Mouse (Mus musculus) kidney, postnatal 36 days (tissue): ENCODE results near the gene Trim33.
A peak's percentile ranks its signal among the peaks of the same experiment; 100 is the strongest.

ENCODE experiments used
- DNase-seq, 2 experiments: peaks; one replicate each; pipeline ENCODE4 v3.0.0; 2021 to 2022; ENCODE audit warnings: mixed read lengths in 2 of 2

Trim33 gene

DNA sequence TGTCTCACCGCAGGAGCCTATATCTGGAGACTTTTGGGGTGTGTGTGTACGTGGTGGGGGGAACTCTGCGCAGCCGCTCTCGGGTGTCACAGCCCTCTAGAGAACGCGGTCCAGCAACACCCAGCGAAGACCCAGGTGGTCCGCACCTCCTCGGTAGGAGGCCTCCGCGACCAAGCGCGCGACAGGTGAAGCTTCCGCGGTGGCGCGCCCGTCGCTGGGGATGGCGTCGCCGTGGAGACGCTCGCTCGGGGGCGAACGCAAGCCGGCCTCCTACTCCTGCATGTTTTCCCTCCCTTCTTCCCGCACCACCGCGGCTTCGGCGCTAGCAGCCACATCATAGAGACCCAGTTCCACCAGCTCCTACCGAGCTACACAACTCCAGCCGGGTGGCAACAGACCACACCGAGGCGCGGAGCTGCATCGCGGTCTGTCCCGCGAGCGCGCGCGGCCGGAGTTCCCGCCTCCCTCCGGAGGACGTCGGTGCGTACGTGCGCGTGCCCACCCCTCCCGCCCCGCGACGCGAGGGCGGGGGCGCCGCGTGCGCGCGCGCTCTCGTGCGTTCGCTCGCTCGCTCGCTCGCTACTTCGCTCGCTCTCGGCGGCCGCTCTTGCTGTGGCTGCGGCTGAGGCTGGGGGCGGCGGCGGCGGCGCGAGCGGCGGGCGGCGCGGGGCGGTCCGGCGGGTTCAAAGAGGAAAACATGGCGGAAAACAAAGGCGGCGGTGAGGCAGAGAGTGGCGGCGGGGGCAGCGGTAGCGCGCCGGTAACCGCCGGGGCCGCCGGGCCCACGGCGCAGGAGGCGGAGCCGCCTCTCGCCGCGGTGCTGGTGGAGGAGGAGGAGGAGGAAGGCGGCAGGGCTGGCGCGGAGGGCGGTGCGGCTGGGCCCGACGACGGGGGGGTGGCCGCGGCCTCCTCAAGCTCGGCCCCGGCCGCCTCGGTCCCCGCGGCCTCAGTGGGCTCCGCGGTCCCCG is at the start of gene Trim33:
Trim33 (plus strand) TSS at position 112 of the 968 bp plus-strand sequence.
- DNase-seq = peak; percentile 88 to 94

DNA sequence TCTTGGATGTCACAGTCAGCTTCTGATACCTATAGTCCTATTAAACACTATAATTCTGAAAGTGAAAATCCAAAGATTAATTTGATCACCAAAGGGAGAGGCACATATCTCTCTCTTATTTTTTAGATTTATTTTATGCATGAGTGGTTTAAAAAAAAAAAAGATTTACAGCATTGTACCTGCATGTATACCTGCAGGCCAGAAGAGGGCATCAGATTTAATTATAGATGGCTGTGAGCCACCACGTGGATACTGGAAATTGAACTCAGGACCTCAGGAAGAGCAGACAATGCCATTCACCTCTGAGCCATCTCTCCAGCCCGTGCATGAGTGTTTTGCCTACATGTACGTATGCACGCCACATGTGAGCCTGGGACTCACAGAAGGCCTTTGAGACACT is 46.7 kb upstream of the Trim33 start:
- no peak for DNase-seq

DNA sequence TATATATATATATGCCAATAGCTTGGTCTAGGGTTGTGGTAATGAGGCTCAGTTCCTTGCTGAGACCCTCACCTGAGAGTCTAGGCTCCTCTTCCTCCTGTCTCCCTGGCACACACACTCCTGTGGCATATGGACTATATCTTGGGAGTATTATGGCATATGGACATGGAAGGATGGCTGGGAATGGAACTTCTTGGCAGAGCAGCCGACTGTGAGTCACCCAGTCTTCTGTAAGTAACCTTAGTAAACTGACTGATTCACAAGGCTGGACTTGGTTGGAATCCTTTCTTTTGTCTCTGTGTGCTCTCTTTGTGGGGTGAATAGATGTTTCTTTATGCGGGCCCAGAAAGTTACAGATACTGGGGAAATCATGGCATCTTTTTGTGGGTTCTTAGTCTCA is 37.6 kb upstream of the Trim33 start:
- DNase-seq = no peak

DNA sequence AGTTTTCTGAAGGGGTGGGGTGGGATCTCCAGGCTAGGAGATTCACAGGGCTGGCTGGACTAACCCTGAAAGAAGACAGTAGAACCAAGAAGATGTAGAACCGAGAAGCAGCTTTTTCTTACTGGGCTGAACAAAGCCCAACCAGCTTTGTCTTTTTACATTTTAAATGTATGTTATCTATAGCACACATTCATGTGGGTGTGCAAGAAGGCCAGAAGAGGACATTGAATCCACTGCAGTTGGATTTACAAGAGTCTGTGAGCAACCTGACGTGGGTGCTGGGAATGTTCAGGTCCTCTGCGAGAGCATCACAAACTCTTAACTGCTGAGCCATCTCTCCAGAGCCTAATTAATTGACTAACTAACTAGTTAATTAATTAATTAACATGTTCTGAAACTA is 36.9 kb upstream of the Trim33 start:
- no peak for DNase-seq

DNA sequence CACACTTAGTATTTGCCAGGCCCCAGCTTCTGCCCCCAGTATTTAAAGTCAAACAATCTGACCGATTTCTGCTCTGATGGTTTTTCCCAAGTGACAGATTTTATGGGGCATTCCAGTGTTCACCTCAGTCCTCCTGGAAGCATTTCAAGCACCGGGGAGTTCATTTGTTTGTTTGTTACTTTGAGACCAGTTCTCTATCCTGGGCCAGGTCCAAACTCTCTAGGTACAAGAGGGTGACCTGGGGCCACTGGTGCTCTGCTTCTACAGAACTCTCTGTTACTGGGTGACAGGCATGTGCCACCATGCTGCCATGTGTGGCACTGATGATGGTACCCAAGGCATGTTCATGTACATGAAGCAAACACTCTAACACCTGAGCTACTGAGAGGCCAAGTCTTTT is 35.6 kb upstream of the Trim33 start:
- DNase-seq = peak; percentile 54 to 56

DNA sequence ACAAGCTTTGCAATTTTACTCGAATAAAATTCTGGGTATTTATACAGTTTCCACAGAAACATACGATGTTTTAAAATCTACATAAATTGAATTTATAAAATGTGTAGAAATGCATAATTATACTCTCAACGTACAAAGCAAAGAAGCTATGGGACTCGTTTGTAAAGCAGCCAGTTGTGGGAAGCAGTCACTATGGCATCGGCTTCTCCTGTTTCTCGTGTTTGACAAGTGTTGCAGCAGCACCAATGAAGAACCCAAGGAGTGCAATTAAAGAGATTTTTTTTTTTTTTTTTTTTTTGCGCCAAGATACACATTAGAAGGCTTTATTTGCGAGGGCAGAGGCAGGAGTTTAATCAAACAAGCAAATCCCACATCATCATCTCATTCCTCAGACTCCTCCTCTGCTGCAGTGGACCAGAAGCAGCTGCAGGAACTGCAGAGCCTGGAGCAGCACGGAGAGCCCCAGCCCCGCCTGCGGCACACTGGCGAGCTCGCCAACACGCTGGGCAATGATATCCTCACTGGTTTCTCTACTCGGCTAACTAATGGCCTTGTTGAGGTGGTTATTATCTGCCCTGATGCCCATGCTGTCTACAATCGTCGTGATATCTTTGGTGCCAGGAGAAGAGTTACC is 32.3 kb upstream of the Trim33 start:
- no peak for DNase-seq

GRCm38 (mm10) chr3:103256089-103256819 is 22.8 kb upstream of the Trim33 start:
- no peak for DNase-seq

GRCm38 (mm10) chr3:103262802-103263417 is 16.2 kb upstream of the Trim33 start:
- DNase-seq = no peak

GRCm38 (mm10) chr3:103278561-103279181 is 422 bp upstream of the Trim33 start:
- DNase-seq = peak; percentile 2 to 26

DNA sequence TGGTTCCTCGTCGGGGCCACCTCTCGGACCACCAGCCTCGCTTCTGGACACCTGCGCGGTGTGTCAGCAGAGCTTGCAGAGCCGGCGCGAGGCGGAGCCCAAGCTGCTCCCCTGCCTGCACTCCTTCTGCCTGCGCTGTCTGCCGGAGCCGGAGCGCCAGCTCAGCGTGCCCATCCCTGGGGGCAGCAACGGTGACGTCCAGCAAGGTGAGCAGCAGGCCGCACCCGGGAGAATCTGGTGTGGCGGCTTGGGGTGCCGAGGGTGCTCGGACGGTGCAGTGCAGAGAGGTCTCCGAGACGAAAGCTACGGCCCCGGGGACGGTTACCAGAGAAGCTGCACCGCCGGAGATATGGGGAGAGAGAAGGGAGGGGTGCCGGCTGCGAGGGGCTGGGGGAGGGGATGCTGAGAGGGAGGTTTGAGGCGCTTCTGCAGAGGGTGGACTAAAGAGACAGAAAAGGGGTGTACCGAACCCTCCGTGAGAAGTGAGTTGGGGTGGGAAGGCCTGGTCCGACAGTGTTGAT is 1.2 kb downstream of the Trim33 start:
- peak; percentile 17 to 65 for DNase-seq

- peak; percentile 2 to 10 for DNase-seq
These were observed 1.8 kb downstream of the Trim33 start for GRCm38 (mm10) chr3:103280875-103281274.

DNA sequence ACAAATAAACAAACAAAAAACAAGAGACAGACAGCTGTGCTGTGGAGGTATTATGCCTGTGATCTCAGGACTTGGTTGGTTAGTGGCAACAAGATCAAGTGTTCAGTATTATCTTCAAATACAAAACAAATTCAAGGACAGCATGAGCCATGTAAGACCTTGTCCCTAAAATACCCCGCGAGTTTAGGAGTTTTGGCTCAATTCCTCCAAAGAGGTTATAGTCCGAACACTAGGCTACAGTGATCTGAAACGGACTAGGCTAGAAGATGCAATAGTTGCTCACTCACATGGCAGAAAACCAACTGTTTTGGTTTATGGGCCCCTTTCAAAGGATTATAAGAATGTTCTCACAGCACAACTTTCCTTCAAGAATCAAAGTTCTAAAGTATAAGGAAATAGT is 9.7 kb downstream of the Trim33 start:
- peak; percentile 9 to 30 for DNase-seq

GRCm38 (mm10) chr3:103291087-103291486 is 12.0 kb downstream of the Trim33 start:
- DNase-seq = peak in 1 of 2 experiments; percentile 3

GRCm38 (mm10) chr3:103305411-103305982 is 26.4 kb downstream of the Trim33 start:
- no peak for DNase-seq

DNA sequence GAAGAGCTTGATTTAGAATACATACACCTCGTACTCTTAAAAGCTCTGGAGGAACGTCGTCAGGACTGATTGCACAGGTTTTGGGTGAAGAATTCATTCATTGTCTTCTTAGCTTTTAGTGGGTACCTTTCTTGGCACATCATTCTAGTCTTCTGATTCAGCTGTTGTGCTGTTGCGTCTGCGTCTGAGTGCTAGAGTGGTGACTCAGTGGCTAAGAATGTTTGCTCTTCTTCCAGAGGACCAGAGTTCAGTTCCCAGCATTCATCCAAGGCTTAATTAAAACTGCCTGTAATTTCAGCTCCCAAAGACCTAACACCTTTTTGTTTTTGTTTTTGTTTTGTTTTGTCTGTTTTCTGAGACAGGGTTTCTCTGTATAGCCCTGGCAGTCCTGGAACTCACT is 30.2 kb downstream of the Trim33 start:
- DNase-seq = no peak

- DNase-seq = no peak
These were observed 30.7 kb downstream of the Trim33 start for GRCm38 (mm10) chr3:103309750-103310149.

GRCm38 (mm10) chr3:103314291-103314690 is 35.2 kb downstream of the Trim33 start:
- no peak for DNase-seq

DNA sequence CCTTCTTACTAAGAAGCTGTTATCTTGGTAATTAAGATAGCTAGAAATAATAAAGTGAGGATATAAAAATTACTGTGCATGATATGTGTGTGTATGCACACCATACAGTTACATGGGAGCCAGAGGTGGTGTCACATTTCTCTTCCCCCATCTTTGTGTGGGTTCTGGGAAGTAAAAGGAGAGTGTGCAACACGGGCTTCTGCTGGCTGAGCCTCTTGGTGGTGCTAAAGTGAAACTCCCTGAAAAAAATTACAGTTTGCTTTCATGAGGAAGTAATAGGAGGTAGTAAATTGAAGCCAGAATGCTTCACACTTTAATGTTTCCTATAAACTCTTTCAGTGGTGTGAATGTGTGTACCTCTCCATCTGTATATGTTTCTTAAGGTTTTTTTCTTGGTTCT is 56.3 kb downstream of the Trim33 start:
- DNase-seq = no peak

DNA sequence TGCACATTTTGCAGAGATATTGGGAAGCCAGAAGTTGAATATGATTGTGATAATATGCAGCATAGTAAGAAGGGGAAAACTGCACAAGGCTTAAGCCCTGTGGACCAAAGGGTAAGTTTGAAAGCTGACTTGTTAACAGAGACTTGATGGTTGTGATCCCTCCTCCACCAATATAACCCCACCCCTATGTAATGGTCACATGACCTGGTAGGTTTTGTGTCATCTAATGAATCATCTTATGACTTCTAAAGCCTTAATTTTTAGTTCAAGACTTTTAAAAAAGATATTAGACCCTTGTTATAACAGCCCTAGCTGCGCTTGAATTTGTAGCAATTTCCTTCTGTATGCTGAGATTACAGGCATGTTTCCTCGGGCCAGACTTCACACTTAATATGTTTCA is 67.6 kb downstream of the Trim33 start:
- no peak for DNase-seq

GRCm38 (mm10) chr3:103353518-103353917 is 74.4 kb downstream of the Trim33 start:
- DNase-seq = no peak

GRCm38 (mm10) chr3:103354041-103354440 is 74.9 kb downstream of the Trim33 start:
- no peak for DNase-seq

DNA sequence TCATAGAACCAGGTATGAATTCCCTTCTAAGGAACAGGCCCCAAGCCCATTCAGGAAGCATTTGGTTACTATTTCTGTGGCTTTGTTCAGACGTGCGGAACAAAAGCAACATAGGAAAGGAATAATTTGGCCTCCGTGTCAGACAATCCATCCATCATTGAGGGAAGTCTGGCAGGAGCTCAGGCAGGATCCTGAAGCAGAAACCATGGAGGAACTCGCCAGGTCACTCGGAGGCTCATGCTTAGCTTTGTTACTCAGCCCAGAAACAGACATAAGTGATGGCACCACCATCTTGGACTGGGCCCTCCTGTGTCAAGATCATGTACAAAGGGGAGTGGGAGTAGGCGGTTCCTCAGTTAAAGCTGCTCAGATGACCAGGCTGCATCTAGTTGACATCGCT is 82.1 kb downstream of the Trim33 start:
- DNase-seq = no peak
